Comparison of ENCODE assay signal across 23 mouse cellular contexts in the genomic region with DNA sequence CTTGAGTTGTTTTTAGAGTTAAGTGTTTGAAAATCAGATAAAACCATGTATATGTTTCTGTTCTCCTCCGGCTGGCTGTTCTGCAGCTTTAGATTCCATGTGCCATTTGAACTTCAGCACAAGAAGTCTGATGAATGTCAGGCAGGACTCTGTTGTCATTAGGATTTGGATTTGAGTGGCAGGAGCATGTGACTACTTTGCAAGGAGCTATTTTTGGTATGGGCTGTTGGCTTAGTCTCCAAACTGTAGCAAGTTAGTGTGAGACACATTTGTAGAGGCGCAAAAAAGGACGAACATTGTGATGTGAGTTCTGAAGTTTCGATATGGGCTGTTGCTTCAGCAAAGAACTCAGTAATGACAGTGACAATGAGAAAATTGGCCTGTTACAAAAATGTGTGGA. TPM values are rescaled to one million over a fixed set of nuclear protein-coding genes. Genes with fewer than 3 reads are reported as not detected.
DNase-seq lines count a peak whose midpoint lies in the region; ATAC-seq lines count a peak whose summit lies in the region.
"Had no signal": no experiment of that assay in that cellular context is flagged by ENCODE, and none has a peak within 500 bp of the region (broad histone marks: within the 10 kb centered on the region; RNA-seq: fewer than 3 reads in every experiment).

No protein-coding gene starts in this region.

- WGBS in embryonic facial prominence, embryonic 14.5 days, result 88% methylated on average over 4 of the region's 4 CpGs
- 92% methylated on average over 4 of the region's 4 CpGs for WGBS in embryonic facial prominence, embryonic 10.5 days
- 57% methylated on average over 4 of the region's 4 CpGs for WGBS in heart, embryonic 10.5 days
- WGBS in heart, embryonic 16.5 days, result 42% methylated on average over 4 of the region's 4 CpGs
- 97% methylated on average over 4 of the region's 4 CpGs for WGBS in neural tube, embryonic 15.5 days

- DNase-seq in embryonic facial prominence, embryonic 14.5 days (ENCODE audit: low spot score), result peak; percentile 65
- no peak for DNase-seq in embryonic facial prominence, embryonic 10.5 days (ENCODE audit: low spot score)
- DNase-seq in adipocyte (ENCODE audit: low spot score), result peak; percentile 54
- DNase-seq in heart, embryonic 10.5 days (ENCODE audit: low spot score), result no peak
- DNase-seq in lung, postnatal 14 days, result no peak
- DNase-seq in layer of hippocampus, adult 9-10 months (ENCODE audit: low spot score), result no peak
- DNase-seq: adrenal gland, postnatal 10 days; cerebellum, adult 8-10 months; kidney, postnatal 25 days; liver; lung, postnatal 4 days; thymus, postnatal 14 days had no signal

- H3K27ac ChIP-seq in embryonic facial prominence, embryonic 14.5 days (replicated peaks; ENCODE audit: low read depth, low read length), result no peak overlapping the region
- H3K27ac ChIP-seq in embryonic facial prominence, embryonic 10.5 days (replicated peaks), result no peak overlapping the region
- H3K27ac ChIP-seq in heart, embryonic 10.5 days, result peak overlapping the region; percentile 80
- peak overlapping the region; percentile 91 for H3K27ac ChIP-seq in heart, embryonic 16.5 days (ENCODE audit: low read length)
- H3K27ac ChIP-seq in neural tube, embryonic 15.5 days (replicated peaks), result no peak overlapping the region
- H3K27ac ChIP-seq: forebrain, embryonic 10.5 days; hindbrain, postnatal 0 days; left cerebral cortex, adult 2 months; lung, embryonic 15.5 days; midbrain, embryonic 15.5 days had no signal

- ATAC-seq in embryonic facial prominence, embryonic 14.5 days (ENCODE audit: low read depth), result peak; percentile 54; the same call in 1 of the 2 replicates
- peak; percentile 83 for ATAC-seq in heart, embryonic 16.5 days (replicated peaks; ENCODE audit: extremely low read depth, insufficient read depth, low FRiP score)
- ATAC-seq in neural tube, embryonic 15.5 days (ENCODE audit: low FRiP score), result no peak
- ATAC-seq: activated CD4-positive, CD25-positive, alpha-beta regulatory T cell, adult 4 months; forebrain, embryonic 16.5 days; hindbrain, postnatal 0 days; intestine, embryonic 16.5 days; midbrain, embryonic 15.5 days had no signal

- no peak overlapping the region for H3K4me2 ChIP-seq in embryonic facial prominence, embryonic 14.5 days (ENCODE audit: low read depth, low read length)
- H3K4me2 ChIP-seq in heart, embryonic 16.5 days (ENCODE audit: low read depth, low read length), result peak overlapping the region; percentile 52
- no peak overlapping the region for H3K4me2 ChIP-seq in neural tube, embryonic 15.5 days
- H3K4me2 ChIP-seq: liver, embryonic 15.5 days; lung, embryonic 15.5 days; midbrain, embryonic 15.5 days had no signal

- H3K9ac ChIP-seq in embryonic facial prominence, embryonic 14.5 days (ENCODE audit: low read depth, low read length), result no peak overlapping the region
- peak overlapping the region; percentile 62 for H3K9ac ChIP-seq in heart, embryonic 16.5 days (ENCODE audit: low read length)
- H3K9ac ChIP-seq in neural tube, embryonic 15.5 days (replicated peaks), result no peak overlapping the region
- H3K9ac ChIP-seq: liver, embryonic 15.5 days; lung, embryonic 15.5 days; midbrain, embryonic 15.5 days had no signal

- H3K4me3 ChIP-seq in embryonic facial prominence, embryonic 14.5 days (ENCODE audit: low read depth, low read length), result no peak overlapping the region
- no peak overlapping the region for H3K4me3 ChIP-seq in embryonic facial prominence, embryonic 10.5 days
- peak overlapping the region; percentile 35; the same call in 1 of the 2 replicates for H3K4me3 ChIP-seq in heart, embryonic 10.5 days
- H3K4me3 ChIP-seq in heart, embryonic 16.5 days (ENCODE audit: low read length), result peak overlapping the region; percentile 50
- H3K4me3 ChIP-seq in neural tube, embryonic 15.5 days (replicated peaks), result no peak overlapping the region
- H3K4me3 ChIP-seq: forebrain, embryonic 10.5 days; left cerebral cortex, adult 2 months; liver, embryonic 15.5 days; lung, embryonic 15.5 days; midbrain, embryonic 15.5 days had no signal

- no peaks in the 10 kb centered on the region for H3K9me3 ChIP-seq in embryonic facial prominence, embryonic 14.5 days (ENCODE audit: control insufficient read depth, low read length)
- no peaks in the 10 kb centered on the region for H3K9me3 ChIP-seq in embryonic facial prominence, embryonic 10.5 days
- H3K9me3 ChIP-seq in heart, embryonic 10.5 days, result no peaks in the 10 kb centered on the region
- no peaks in the 10 kb centered on the region for H3K9me3 ChIP-seq in heart, embryonic 16.5 days (replicated peaks; ENCODE audit: control insufficient read depth, low read length)
- H3K9me3 ChIP-seq in neural tube, embryonic 15.5 days (replicated peaks), result no peaks in the 10 kb centered on the region
- H3K9me3 ChIP-seq: forebrain, embryonic 10.5 days; liver, embryonic 15.5 days; lung, embryonic 15.5 days; midbrain, embryonic 15.5 days had no signal

- no peaks in the 10 kb centered on the region for H3K27me3 ChIP-seq in embryonic facial prominence, embryonic 14.5 days (replicated peaks; ENCODE audit: control insufficient read depth, insufficient read depth, low read length)
- H3K27me3 ChIP-seq in embryonic facial prominence, embryonic 10.5 days (replicated peaks; ENCODE audit: low read depth, poor library complexity, severe bottlenecking), result no peaks in the 10 kb centered on the region
- H3K27me3 ChIP-seq in heart, embryonic 10.5 days (ENCODE audit: insufficient read depth, poor library complexity, severe bottlenecking), result no peaks in the 10 kb centered on the region
- no peaks in the 10 kb centered on the region for H3K27me3 ChIP-seq in heart, embryonic 16.5 days (ENCODE audit: control insufficient read depth, insufficient read depth, low read length)
- H3K27me3 ChIP-seq in neural tube, embryonic 15.5 days (replicated peaks), result no peaks in the 10 kb centered on the region
- H3K27me3 ChIP-seq: liver, embryonic 15.5 days; lung, embryonic 15.5 days; midbrain, embryonic 15.5 days had no signal

- H3K36me3 ChIP-seq in embryonic facial prominence, embryonic 14.5 days (ENCODE audit: control insufficient read depth, insufficient read depth, low read length), result peaks cover 69% of the 10 kb centered on the region
- H3K36me3 ChIP-seq in embryonic facial prominence, embryonic 10.5 days (replicated peaks), result peaks cover 84% of the 10 kb centered on the region
- H3K36me3 ChIP-seq in heart, embryonic 10.5 days, result peaks cover 60% of the 10 kb centered on the region
- peaks cover 38% of the 10 kb centered on the region for H3K36me3 ChIP-seq in heart, embryonic 16.5 days (ENCODE audit: control insufficient read depth, insufficient read depth)
- peaks cover 43% of the 10 kb centered on the region for H3K36me3 ChIP-seq in neural tube, embryonic 15.5 days

- H3K4me1 ChIP-seq in embryonic facial prominence, embryonic 14.5 days (ENCODE audit: control insufficient read depth, insufficient read depth, low read length), result no peaks in the 10 kb centered on the region
- no peaks in the 10 kb centered on the region for H3K4me1 ChIP-seq in embryonic facial prominence, embryonic 10.5 days
- H3K4me1 ChIP-seq in heart, embryonic 10.5 days, result no peaks in the 10 kb centered on the region
- H3K4me1 ChIP-seq in heart, embryonic 16.5 days (ENCODE audit: control insufficient read depth, insufficient read depth, low read length), result peaks cover 22% of the 10 kb centered on the region
- no peaks in the 10 kb centered on the region for H3K4me1 ChIP-seq in neural tube, embryonic 15.5 days
- H3K4me1 ChIP-seq: forebrain, embryonic 10.5 days; lung, embryonic 15.5 days; midbrain, embryonic 15.5 days had no signal

RNA-seq across cellular contexts. Expression of gene Larp4b, which starts 34.0 kb away (rescaled TPM):
- 43.7 and 45.1 TPM in 2 replicates for polyA plus RNA-seq in embryonic facial prominence, embryonic 14.5 days (2014; fragmentation: Nextera tagmentation; extraction: Ambion mirVana)
- polyA plus RNA-seq in embryonic facial prominence, embryonic 10.5 days (2016; fragmentation: Nextera tagmentation; extraction: Ambion mirVana), result 34.3 TPM in 2 replicates
- polyA plus RNA-seq in heart, embryonic 10.5 days (2016; fragmentation: Nextera tagmentation; extraction: Ambion mirVana), result 29.3 and 32.1 TPM in 2 replicates
- polyA plus RNA-seq in heart, embryonic 16.5 days (2015; fragmentation: Nextera tagmentation; extraction: Ambion mirVana), result 27.0 and 27.1 TPM in 2 replicates
- 32.7 and 34.6 TPM in 2 replicates for polyA plus RNA-seq in neural tube, embryonic 15.5 days (2015; fragmentation: Nextera tagmentation; extraction: Ambion mirVana)

Comparison
In these comparisons a context has a peak if more than half of its experiments do, and no peak if none do; other contexts are left out.
1. DNase-seq: peak in embryonic facial prominence, embryonic 14.5 days (single experiment) and adipocyte (single experiment); none in embryonic facial prominence, embryonic 10.5 days (single experiment), heart, embryonic 10.5 days (single experiment), lung, postnatal 14 days (single experiment) and layer of hippocampus, adult 9-10 months (single experiment).
2. H3K27ac ChIP-seq: peak in heart, embryonic 10.5 days (single experiment) and heart, embryonic 16.5 days (single experiment); none in embryonic facial prominence, embryonic 14.5 days (single experiment), embryonic facial prominence, embryonic 10.5 days (single experiment) and neural tube, embryonic 15.5 days (single experiment).
3. H3K4me3 ChIP-seq: peak in heart, embryonic 10.5 days (single experiment) and heart, embryonic 16.5 days (single experiment); none in embryonic facial prominence, embryonic 14.5 days (single experiment), embryonic facial prominence, embryonic 10.5 days (single experiment) and neural tube, embryonic 15.5 days (single experiment).